Mouse (Mus musculus): ENCODE results near the gene Dhrs2. TPM values are rescaled to one million over a fixed set of nuclear protein-coding genes. Genes with fewer than 3 reads are reported as not detected.

Dhrs2 gene
- polyA plus RNA-seq (2015; fragmentation: Nextera tagmentation; extraction: Ambion mirVana), result not detected in 2 replicates

DNA sequence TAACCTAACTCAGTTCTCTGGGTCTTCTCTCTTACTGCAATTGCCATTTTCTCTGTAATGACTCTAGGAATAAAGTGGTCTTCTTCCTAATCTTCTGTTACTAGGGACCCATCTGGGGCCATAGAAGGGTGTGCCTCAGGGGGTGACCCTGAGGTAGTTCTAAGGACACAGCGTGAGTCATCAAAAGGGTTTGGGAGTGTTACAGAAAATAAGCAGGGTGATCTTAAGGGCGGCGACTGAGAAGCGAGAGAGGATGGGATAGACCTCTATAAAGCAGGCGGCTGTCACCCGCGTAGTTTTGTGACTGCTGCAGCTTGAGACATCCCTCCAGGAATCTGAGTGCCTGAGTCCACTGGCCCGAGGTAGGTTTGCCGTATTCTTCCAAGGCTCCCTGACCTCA lies at the start of gene Dhrs2:
Gene Dhrs2, plus strand, starts transcription at position 301 of the 400 bp plus-strand sequence.
- H3K27ac ChIP-seq (replicated peaks), result no peak within 1 kb of the TSS
- no peak within 1 kb of the TSS for H3K9ac ChIP-seq
- WGBS (ENCODE audit: insufficient replicate concordance), result 71% methylated on average over 9 of the region's 9 CpGs
- H3K36me3 ChIP-seq (replicated peaks), result no peaks in the 10 kb centered on the region
- no peak within 1 kb of the TSS for H3K4me3 ChIP-seq (replicated peaks)
- no peaks in the 10 kb centered on the region for H3K4me1 ChIP-seq (replicated peaks)
- no peak within 1 kb of the TSS for H3K4me2 ChIP-seq
- ATAC-seq (ENCODE audit: insufficient read depth), result no peak
- no peaks in the 10 kb centered on the region for H3K9me3 ChIP-seq (replicated peaks)
- H3K27me3 ChIP-seq, result no peaks in the 10 kb centered on the region

DNA sequence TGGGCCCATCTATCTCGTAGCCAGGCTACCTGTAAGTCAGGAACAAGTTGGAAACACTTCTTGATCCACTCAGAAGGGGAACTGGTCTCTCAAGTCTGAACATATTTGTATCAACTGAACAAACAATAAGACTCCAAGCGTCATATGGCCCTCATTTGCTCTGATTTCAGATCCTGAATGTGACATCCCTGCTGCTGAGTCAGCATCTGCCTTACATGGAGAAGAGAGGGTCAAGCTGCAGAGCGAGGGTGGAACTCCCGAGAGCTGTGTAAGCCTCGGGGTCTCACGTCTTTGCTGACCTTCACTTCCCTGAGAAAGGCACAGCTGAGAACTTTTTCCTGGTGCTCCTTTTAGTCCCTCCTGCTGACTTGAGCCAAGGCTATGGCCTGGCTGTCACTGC lies 47.6 kb upstream of the Dhrs2 start:
- H3K36me3 ChIP-seq (replicated peaks), result no peaks in the 10 kb centered on the region
- H3K4me2 ChIP-seq, result no peak overlapping the region
- no peak overlapping the region for H3K9ac ChIP-seq
- H3K9me3 ChIP-seq (replicated peaks), result no peaks in the 10 kb centered on the region
- no peaks in the 10 kb centered on the region for H3K4me1 ChIP-seq (replicated peaks)
- no peak overlapping the region for H3K4me3 ChIP-seq (replicated peaks)
- no peak for ATAC-seq (ENCODE audit: insufficient read depth)
- H3K27ac ChIP-seq (replicated peaks), result no peak overlapping the region
- WGBS (ENCODE audit: insufficient replicate concordance), result 55% methylated on average over 6 of the region's 6 CpGs
- H3K27me3 ChIP-seq, result no peaks in the 10 kb centered on the region

DNA sequence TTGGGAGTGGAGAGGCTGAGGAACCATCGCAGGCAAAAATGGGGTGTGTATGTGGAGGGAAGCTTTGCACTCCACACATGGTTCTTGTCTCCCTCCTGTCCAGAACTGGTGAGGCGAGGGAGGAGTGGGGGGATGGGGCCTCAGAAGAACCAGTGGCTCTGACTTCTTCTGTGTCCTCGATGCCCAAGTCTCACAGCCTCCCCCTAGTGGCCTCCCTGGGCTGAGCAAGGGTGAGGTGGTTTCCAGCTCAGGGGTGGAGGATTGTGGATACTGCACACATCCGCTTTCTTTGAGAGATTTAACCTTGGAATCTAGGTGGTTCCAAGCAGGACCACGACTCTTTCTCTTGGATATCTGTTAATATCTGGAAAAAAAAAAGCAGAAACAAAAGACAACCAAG lies 44.5 kb upstream of the Dhrs2 start:
- H3K9ac ChIP-seq, result no peak overlapping the region
- H3K9me3 ChIP-seq (replicated peaks), result no peaks in the 10 kb centered on the region
- 13% methylated on average over 5 of the region's 5 CpGs for WGBS (ENCODE audit: insufficient replicate concordance)
- no peak overlapping the region for H3K4me2 ChIP-seq
- no peak overlapping the region for H3K27ac ChIP-seq (replicated peaks)
- H3K27me3 ChIP-seq, result no peaks in the 10 kb centered on the region
- H3K4me3 ChIP-seq (replicated peaks), result no peak overlapping the region
- no peaks in the 10 kb centered on the region for H3K36me3 ChIP-seq (replicated peaks)
- no peak for ATAC-seq (ENCODE audit: insufficient read depth)
- no peaks in the 10 kb centered on the region for H3K4me1 ChIP-seq (replicated peaks)

DNA sequence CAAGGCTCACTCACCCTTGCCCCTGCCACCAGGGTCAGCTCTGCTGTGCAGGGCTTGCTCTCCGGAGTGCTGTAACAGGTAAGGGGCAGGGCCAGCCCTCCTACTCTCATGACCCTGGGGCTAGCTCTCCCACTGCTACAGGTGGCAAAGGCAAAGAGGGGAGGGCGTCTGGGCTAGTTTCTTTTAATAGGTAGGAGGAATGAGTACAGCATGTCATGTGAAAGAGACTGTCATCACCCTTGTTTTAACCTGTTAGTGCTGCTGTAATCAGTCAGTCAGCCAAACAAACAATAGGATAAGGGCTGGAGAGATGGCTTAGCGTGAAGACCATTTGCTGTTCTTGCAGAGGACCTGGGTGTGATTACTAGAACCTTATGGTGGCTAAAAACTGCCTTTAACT lies 40.9 kb upstream of the Dhrs2 start:
- ATAC-seq (ENCODE audit: insufficient read depth), result no peak
- H3K4me3 ChIP-seq (replicated peaks), result no peak overlapping the region
- H3K4me1 ChIP-seq (replicated peaks), result no peaks in the 10 kb centered on the region
- H3K9ac ChIP-seq, result no peak overlapping the region
- H3K4me2 ChIP-seq, result no peak overlapping the region
- no peaks in the 10 kb centered on the region for H3K9me3 ChIP-seq (replicated peaks)
- no peaks in the 10 kb centered on the region for H3K36me3 ChIP-seq (replicated peaks)
- no peak overlapping the region for H3K27ac ChIP-seq (replicated peaks)
- 48% methylated on average over 3 of the region's 3 CpGs for WGBS (ENCODE audit: insufficient replicate concordance)
- no peaks in the 10 kb centered on the region for H3K27me3 ChIP-seq

DNA sequence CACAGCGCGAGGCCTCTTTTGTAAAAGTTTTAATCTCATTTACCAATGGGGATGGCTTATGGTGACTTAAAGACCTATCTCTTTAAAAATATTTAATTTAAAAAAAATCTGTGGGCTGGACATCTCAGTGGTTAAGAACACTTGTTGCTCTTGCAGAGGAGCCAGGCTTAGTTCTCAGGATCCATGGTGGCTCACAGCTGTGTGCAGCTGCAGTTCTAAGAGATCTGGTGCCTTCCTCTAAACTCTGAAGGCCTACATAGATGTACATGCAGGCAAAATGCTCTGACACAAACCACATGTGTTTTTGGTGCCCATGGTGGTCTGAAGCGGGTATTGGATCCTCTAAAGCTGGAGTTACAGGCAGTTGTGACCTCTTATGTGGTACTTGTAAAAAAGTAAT lies 38.6 kb upstream of the Dhrs2 start:
- no peak for ATAC-seq (ENCODE audit: insufficient read depth)
- Histone ChIP-seq H3K4me1 (replicated peaks) (no peaks in the 10 kb centered on the region), H3K4me2 (no peak overlapping the region), H3K36me3 (replicated peaks) (no peaks in the 10 kb centered on the region), H3K4me3 (replicated peaks) (no peak overlapping the region), H3K9me3 (replicated peaks) (no peaks in the 10 kb centered on the region), H3K27me3 (no peaks in the 10 kb centered on the region), H3K27ac (replicated peaks) (no peak overlapping the region), H3K9ac (no peak overlapping the region)
- WGBS (ENCODE audit: insufficient replicate concordance), result 73% methylated on average over 3 of the region's 3 CpGs

DNA sequence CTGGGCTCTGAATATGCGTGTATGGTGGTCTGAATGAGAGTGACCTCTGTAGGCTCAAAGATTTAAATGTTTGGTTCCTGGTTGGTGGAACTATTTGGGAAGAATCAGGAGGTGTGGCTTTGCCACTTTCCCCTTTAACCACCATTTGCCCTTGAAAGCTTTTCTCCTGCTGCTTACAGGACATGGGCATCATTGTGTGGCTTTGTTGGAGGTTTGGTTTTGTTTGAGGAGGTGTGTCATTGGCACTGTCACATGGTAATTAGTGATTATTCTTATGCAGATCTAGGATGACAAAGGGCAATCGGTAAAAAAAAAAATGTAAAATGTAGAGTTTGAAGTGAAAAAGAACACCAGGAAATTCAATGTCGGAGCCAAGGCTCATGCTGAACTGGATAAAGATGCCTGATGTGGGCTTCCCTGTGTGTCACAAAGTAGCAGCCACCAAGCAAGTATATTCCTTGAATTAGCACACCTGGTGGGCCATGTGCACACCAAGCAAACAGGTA lies 37.1 kb upstream of the Dhrs2 start:
- no peaks in the 10 kb centered on the region for H3K9me3 ChIP-seq (replicated peaks)
- H3K36me3 ChIP-seq (replicated peaks), result no peaks in the 10 kb centered on the region
- no peak for ATAC-seq (ENCODE audit: insufficient read depth)
- no peak overlapping the region for H3K4me3 ChIP-seq (replicated peaks)
- H3K27me3 ChIP-seq, result no peaks in the 10 kb centered on the region
- H3K4me1 ChIP-seq (replicated peaks), result no peaks in the 10 kb centered on the region
- WGBS (ENCODE audit: insufficient replicate concordance), result 70% methylated on average over 3 of the region's 3 CpGs
- H3K9ac ChIP-seq, result no peak overlapping the region
- H3K27ac ChIP-seq (replicated peaks), result no peak overlapping the region
- no peak overlapping the region for H3K4me2 ChIP-seq

DNA sequence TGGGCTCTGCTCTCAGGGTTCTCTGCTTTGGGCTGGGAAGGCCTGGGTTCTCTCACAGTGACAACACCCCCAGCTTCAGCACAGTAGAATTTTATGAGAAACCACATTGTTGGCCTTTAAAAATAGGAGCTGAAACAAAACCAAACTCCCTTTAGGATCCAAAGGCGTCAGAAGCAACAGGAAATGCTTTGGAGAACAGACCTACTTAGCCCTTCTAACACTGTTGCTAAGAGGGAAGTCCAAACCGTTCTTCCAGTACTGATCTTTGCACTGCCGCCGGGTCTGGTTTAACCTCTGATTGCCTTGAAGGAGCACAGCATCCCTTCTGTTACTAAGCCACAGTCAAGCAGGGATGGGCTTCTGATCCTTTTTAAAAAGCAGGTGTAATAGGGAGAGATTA lies 33.3 kb upstream of the Dhrs2 start:
- Histone ChIP-seq H3K4me2 (no peak overlapping the region), H3K27me3 (peaks cover 14% of the 10 kb centered on the region; the same call in 1 of the 2 replicates), H3K4me3 (replicated peaks) (no peak overlapping the region), H3K9me3 (replicated peaks) (no peaks in the 10 kb centered on the region), H3K27ac (replicated peaks) (no peak overlapping the region), H3K4me1 (replicated peaks) (no peaks in the 10 kb centered on the region), H3K36me3 (replicated peaks) (no peaks in the 10 kb centered on the region), H3K9ac (no peak overlapping the region)
- no peak for ATAC-seq (ENCODE audit: insufficient read depth)
- 10% methylated on average over 4 of the region's 4 CpGs for WGBS (ENCODE audit: insufficient replicate concordance)

DNA sequence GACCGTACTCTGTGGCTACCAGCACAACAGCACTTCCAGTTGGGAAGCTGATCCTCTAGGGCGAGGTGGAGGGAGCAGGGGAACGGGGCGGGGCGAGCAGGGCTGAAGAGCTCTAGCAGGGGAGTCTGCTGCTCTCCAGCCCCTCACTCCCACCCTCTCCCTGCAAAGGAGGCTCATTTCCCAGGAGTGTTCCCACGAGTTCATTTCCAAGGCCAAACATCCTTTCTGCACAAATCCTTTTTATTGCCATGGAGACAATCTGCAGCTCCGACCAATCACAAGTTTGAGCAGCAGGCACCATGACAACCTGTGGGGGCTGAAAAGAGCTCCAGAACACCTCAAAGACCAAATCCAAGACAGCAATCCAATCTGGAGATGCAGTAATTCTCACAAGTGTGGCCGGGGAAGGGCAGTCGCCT lies 32.4 kb upstream of the Dhrs2 start:
- peaks cover 23% of the 10 kb centered on the region; the same call in 1 of the 2 replicates for H3K27me3 ChIP-seq
- H3K9ac ChIP-seq, result no peak overlapping the region
- no peak overlapping the region for H3K4me3 ChIP-seq (replicated peaks)
- no peaks in the 10 kb centered on the region for H3K4me1 ChIP-seq (replicated peaks)
- H3K9me3 ChIP-seq (replicated peaks), result no peaks in the 10 kb centered on the region
- no peak overlapping the region for H3K4me2 ChIP-seq
- no peak for ATAC-seq (ENCODE audit: insufficient read depth)
- H3K36me3 ChIP-seq (replicated peaks), result no peaks in the 10 kb centered on the region
- 58% methylated on average over 9 of the region's 9 CpGs for WGBS (ENCODE audit: insufficient replicate concordance)
- H3K27ac ChIP-seq (replicated peaks), result no peak overlapping the region

DNA sequence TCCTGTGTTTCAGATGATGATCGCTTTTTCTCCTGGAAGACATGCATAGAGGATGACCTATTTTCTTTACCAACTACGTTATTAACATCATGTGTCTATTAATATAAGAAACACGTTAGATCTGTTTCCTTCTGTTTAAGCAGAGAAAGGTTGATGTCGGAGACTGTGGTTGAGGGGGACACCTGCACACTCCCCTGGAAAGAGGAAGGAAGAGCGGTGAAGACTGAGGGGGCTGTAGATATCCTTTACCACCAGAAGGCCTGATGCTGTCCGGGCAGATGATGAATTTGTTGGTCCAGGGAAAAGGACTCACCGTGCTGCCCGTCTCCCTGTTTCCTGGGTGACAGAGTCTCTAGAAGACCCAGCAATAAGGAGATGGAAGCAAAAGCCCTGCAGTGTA lies 28.5 kb upstream of the Dhrs2 start:
- 14% methylated on average over 8 of the region's 8 CpGs for WGBS (ENCODE audit: insufficient replicate concordance)
- Histone ChIP-seq H3K4me3 (replicated peaks) (no peak overlapping the region), H3K27me3 (peaks cover 28% of the 10 kb centered on the region), H3K27ac (replicated peaks) (no peak overlapping the region), H3K4me2 (no peak overlapping the region), H3K36me3 (replicated peaks) (no peaks in the 10 kb centered on the region), H3K4me1 (replicated peaks) (no peaks in the 10 kb centered on the region), H3K9ac (no peak overlapping the region), H3K9me3 (replicated peaks) (no peaks in the 10 kb centered on the region)
- ATAC-seq (ENCODE audit: insufficient read depth), result no peak

DNA sequence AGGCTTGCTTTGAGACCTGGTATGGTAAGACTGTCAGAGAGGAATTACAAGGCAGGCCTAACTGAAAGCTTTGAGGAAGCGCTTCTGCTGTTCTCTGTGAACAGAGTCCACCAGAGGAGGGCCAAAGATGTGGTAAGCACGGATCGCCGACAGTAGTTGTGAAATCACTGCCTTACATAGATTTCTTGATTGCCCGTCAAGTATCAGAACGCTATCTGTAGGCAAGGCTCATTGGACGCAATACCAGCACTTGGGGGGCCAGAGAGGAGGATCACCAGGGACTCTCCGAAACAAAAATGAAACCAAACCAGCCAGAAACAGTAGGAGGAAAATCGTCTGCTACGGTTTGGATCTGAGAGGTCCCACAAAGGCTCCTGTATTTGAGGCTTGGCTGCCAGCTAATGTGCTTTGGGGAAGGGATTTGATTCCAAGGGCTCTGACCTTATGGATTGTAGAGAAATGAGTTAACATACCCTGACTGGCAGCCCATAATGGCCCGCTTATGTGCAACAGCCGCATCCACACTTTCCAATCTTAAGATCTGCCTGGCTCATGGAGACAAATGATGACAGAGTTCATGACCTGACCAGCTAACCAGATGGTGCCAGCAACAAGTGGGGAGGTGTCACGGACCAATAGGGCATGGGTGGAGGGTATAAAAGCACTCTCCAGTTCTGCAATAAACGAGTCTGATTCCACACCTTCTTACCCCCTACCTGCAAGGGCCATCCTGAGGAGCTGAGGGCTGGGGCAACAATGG lies 27.8 kb upstream of the Dhrs2 start:
- Histone ChIP-seq H3K4me3 (replicated peaks) (peak overlapping the region; percentile 20; the same call in 1 of the 2 replicates), H3K27ac (replicated peaks) (no peak overlapping the region), H3K4me1 (replicated peaks) (no peaks in the 10 kb centered on the region), H3K9me3 (replicated peaks) (no peaks in the 10 kb centered on the region), H3K4me2 (no peak overlapping the region), H3K9ac (no peak overlapping the region), H3K36me3 (replicated peaks) (no peaks in the 10 kb centered on the region), H3K27me3 (peaks cover 28% of the 10 kb centered on the region)
- 30% methylated on average over 14 of the region's 14 CpGs for WGBS (ENCODE audit: insufficient replicate concordance)
- ATAC-seq (ENCODE audit: insufficient read depth), result no peak

DNA sequence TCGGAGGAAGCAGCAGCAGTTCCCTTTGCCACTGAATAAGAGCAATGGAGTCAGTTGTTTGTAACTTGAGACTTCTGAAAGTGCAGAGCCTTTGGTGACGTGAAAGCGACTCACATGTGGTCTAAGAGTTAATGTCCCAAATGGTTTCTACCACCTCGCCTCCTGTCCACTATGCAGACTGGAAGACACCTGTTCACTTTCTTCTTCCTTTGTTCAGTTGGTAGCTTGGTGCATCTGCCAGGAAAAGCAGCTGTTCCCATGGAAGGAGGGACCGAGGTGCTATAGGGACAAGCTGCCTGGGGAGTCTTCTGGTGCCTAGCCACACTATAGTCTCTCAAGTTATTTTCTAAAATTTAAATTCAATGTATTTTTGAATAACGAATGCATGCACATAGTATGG lies 27.0 kb upstream of the Dhrs2 start:
- no peaks in the 10 kb centered on the region for H3K36me3 ChIP-seq (replicated peaks)
- no peak overlapping the region for H3K4me2 ChIP-seq
- peaks cover 28% of the 10 kb centered on the region for H3K27me3 ChIP-seq
- no peaks in the 10 kb centered on the region for H3K9me3 ChIP-seq (replicated peaks)
- no peak overlapping the region for H3K9ac ChIP-seq
- H3K27ac ChIP-seq (replicated peaks), result no peak overlapping the region
- 42% methylated on average over 6 of the region's 6 CpGs for WGBS (ENCODE audit: insufficient replicate concordance)
- no peaks in the 10 kb centered on the region for H3K4me1 ChIP-seq (replicated peaks)
- H3K4me3 ChIP-seq (replicated peaks), result no peak overlapping the region
- no peak for ATAC-seq (ENCODE audit: insufficient read depth)

DNA sequence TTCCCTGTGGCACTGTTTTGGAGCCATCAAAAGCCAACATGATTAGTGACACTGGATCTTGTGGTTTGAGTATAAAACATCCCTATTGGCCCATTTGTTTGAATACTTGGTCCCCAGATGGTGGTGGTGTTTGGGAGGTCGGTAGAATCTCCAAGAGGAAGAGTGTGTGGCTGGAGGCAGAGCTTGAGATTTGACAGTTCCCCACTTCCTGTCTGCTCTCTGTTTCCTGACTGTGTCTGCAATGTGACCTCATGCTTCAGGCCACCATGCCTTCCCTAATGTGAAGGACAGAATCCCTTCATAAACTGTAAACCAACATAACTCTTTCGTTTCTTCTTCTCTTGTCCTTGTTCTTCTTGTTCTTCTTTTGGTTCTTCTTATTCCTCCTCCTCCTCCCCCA lies 24.7 kb upstream of the Dhrs2 start:
- Histone ChIP-seq H3K4me3 (replicated peaks) (no peak overlapping the region), H3K4me1 (replicated peaks) (no peaks in the 10 kb centered on the region), H3K27me3 (peaks cover 27% of the 10 kb centered on the region), H3K27ac (replicated peaks) (no peak overlapping the region), H3K4me2 (no peak overlapping the region), H3K36me3 (replicated peaks) (no peaks in the 10 kb centered on the region), H3K9ac (no peak overlapping the region), H3K9me3 (replicated peaks) (no peaks in the 10 kb centered on the region)
- 8% methylated on average over 2 of the region's 2 CpGs for WGBS (ENCODE audit: insufficient replicate concordance)
- no peak for ATAC-seq (ENCODE audit: insufficient read depth)
